Mouse (Mus musculus) stomach, postnatal 0 days (tissue): ENCODE results near the gene Fbxo42.

Source experiments
- CTCF ChIP-seq: IDR thresholded peaks from 2 replicates; pipeline ENCODE4 v1.5.1; 2016; ENCODE audit warnings: antibody characterized with exemption, low read depth, mild to moderate bottlenecking, moderate library complexity
- EP300 ChIP-seq: optimal IDR thresholded peaks from 2 replicates; pipeline ENCODE3; 2016; ENCODE audit warnings: antibody characterized with exemption

GRCm38 (mm10) chr4:141246089-141246997 lies 98.6 kb downstream of the Fbxo42 start:
- TF ChIP-seq CTCF (no peak), EP300 (no peak)
